Mouse (Mus musculus): Measurements from ENCODE around the gene Gstt3. TPM values are rescaled to one million over a fixed set of nuclear protein-coding genes. Genes with fewer than 3 reads are reported as not detected.

Gstt3 gene
- 60.8 and 65.5 TPM in 2 replicates for polyA plus RNA-seq (2015; fragmentation: Nextera tagmentation; extraction: Ambion mirVana)

GRCm38 (mm10) chr10:75780769-75781578 is at the start of gene Gstt3, which contains the start of gene Gm20441:
TSS of gene Gstt3 (minus strand) at chr10:75781414.
TSS of gene Gm20441 (minus strand) at chr10:75780954.

GRCm38 (mm10) chr10:75822443-75822842 is 41.2 kb upstream of the Gstt3 start, which contains the start of gene Gstt4:
TSS of gene Gstt4 (minus strand) at chr10:75822543.

GRCm38 (mm10) chr10:75798176-75798696 is 17.0 kb upstream of the Gstt3 start, which contains the start of gene Gstt1:
TSS of gene Gstt1 (minus strand) at chr10:75798584.

GRCm38 (mm10) chr10:75772795-75773664 is 8.2 kb downstream of the Gstt3 start, which contains the start of gene Ddt:
TSS of gene Ddt (minus strand) at chr10:75773414.

GRCm38 (mm10) chr10:75763682-75764518 is 17.3 kb downstream of the Gstt3 start, which contains the start of gene Cabin1:
TSS of gene Cabin1 (minus strand) at chr10:75764341.

Other genes with a start within 250 kb of the Gstt3 start
- gene Lrrc75b, start 221.1 kb downstream of the Gstt3 start, polyA plus RNA-seq (2015; fragmentation: Nextera tagmentation; extraction: Ambion mirVana), result 3.7 and 5.4 TPM in 2 replicates
- gene Ggt1, start 219.8 kb downstream of the Gstt3 start, polyA plus RNA-seq (2015; fragmentation: Nextera tagmentation; extraction: Ambion mirVana), result 0.36 TPM in 1 of 2 replicates, not detected in the other
- gene Ggt5, start 192.1 kb downstream of the Gstt3 start, polyA plus RNA-seq (2015; fragmentation: Nextera tagmentation; extraction: Ambion mirVana), result 1.2 and 1.9 TPM in 2 replicates
- gene Susd2, start 137.4 kb downstream of the Gstt3 start, polyA plus RNA-seq (2015; fragmentation: Nextera tagmentation; extraction: Ambion mirVana), result 79.5 and 108 TPM in 2 replicates
- 17.0 and 18.6 TPM in 2 replicates for gene Cabin1, start 17.1 kb downstream of the Gstt3 start, polyA plus RNA-seq (2015; fragmentation: Nextera tagmentation; extraction: Ambion mirVana)
- gene Ddt, start 8.0 kb downstream of the Gstt3 start, polyA plus RNA-seq (2015; fragmentation: Nextera tagmentation; extraction: Ambion mirVana), result 45.8 and 51.8 TPM in 2 replicates
- 0.28 and 1.0 TPM in 2 replicates for gene Gm20441, start 460 bp downstream of the Gstt3 start, polyA plus RNA-seq (2015; fragmentation: Nextera tagmentation; extraction: Ambion mirVana)
- gene Gstt1, start 17.2 kb upstream of the Gstt3 start, polyA plus RNA-seq (2015; fragmentation: Nextera tagmentation; extraction: Ambion mirVana), result 49.2 and 49.8 TPM in 2 replicates
- not detected in 2 replicates for gene Gstt4, start 41.1 kb upstream of the Gstt3 start, polyA plus RNA-seq (2015; fragmentation: Nextera tagmentation; extraction: Ambion mirVana)
- gene Gstt2, start 56.0 kb upstream of the Gstt3 start, polyA plus RNA-seq (2015; fragmentation: Nextera tagmentation; extraction: Ambion mirVana), result 21.6 and 26.6 TPM in 2 replicates
- gene Mif, start 78.8 kb upstream of the Gstt3 start, polyA plus RNA-seq (2015; fragmentation: Nextera tagmentation; extraction: Ambion mirVana), result 1,044 and 1,157 TPM in 2 replicates
- 0.48 and 1.1 TPM in 2 replicates for gene Derl3, start 112.0 kb upstream of the Gstt3 start, polyA plus RNA-seq (2015; fragmentation: Nextera tagmentation; extraction: Ambion mirVana)
- gene Smarcb1, start 140.2 kb upstream of the Gstt3 start, polyA plus RNA-seq (2015; fragmentation: Nextera tagmentation; extraction: Ambion mirVana), result 77.3 and 83.6 TPM in 2 replicates
- gene Chchd10, start 151.7 kb upstream of the Gstt3 start, polyA plus RNA-seq (2015; fragmentation: Nextera tagmentation; extraction: Ambion mirVana), result 120 and 128 TPM in 2 replicates
- gene Mmp11, start 155.1 kb upstream of the Gstt3 start, polyA plus RNA-seq (2015; fragmentation: Nextera tagmentation; extraction: Ambion mirVana), result 14.1 and 14.9 TPM in 2 replicates
- gene Gm867, start 159.3 kb upstream of the Gstt3 start, polyA plus RNA-seq (2015; fragmentation: Nextera tagmentation; extraction: Ambion mirVana), result 0.29 TPM in 1 of 2 replicates, not detected in the other
- gene Vpreb3, start 161.6 kb upstream of the Gstt3 start, polyA plus RNA-seq (2015; fragmentation: Nextera tagmentation; extraction: Ambion mirVana), result 0.36 TPM in 1 of 2 replicates, not detected in the other
- not detected in 2 replicates for gene Gm5134, start 173.1 kb upstream of the Gstt3 start, polyA plus RNA-seq (2015; fragmentation: Nextera tagmentation; extraction: Ambion mirVana)